In genomic region chr16:57582008-57582407, GRCm38 (mm10) we compare ENCODE assay signal across 10 mouse cellular contexts. TPM values are rescaled to one million over a fixed set of nuclear protein-coding genes. Genes with fewer than 3 reads are reported as not detected.
DNase-seq lines count a peak whose midpoint lies in the region; ATAC-seq and TF ChIP-seq lines count a peak whose summit lies in the region.
"Had no signal": no experiment of that assay in that cellular context is flagged by ENCODE, and none has a peak within 500 bp of the region (broad histone marks: within the 10 kb centered on the region; RNA-seq: fewer than 3 reads in every experiment).

No protein-coding gene starts in this region.

- H3K4me2 ChIP-seq in heart, embryonic 14.5 days (ENCODE audit: low read length): no peak overlapping the region
- H3K4me2 ChIP-seq in kidney, postnatal 0 days (ENCODE audit: low read length): no peak overlapping the region
- no peak overlapping the region for H3K4me2 ChIP-seq in forebrain, embryonic 13.5 days
- H3K4me2 ChIP-seq: limb, embryonic 13.5 days had no signal

- no peaks in the 10 kb centered on the region for H3K27me3 ChIP-seq in kidney, adult 2 months (replicated peaks; ENCODE audit: control insufficient read depth, insufficient read depth, low read length)
- H3K27me3 ChIP-seq in heart, embryonic 14.5 days (ENCODE audit: control insufficient read depth, insufficient read depth, low read length): no peaks in the 10 kb centered on the region
- H3K27me3 ChIP-seq in kidney, postnatal 0 days (ENCODE audit: insufficient read depth, low read length): no peaks in the 10 kb centered on the region
- no peaks in the 10 kb centered on the region for H3K27me3 ChIP-seq in forebrain, embryonic 13.5 days
- H3K27me3 ChIP-seq: limb, embryonic 13.5 days had no signal

- ATAC-seq in heart, embryonic 14.5 days (ENCODE audit: insufficient number of reproducible peaks, insufficient read depth, low FRiP score, low read depth): peak; percentile 54; the same call in 1 of the 2 replicates
- ATAC-seq in kidney, postnatal 0 days (replicated peaks; ENCODE audit: low FRiP score, low read depth): no peak
- ATAC-seq in forebrain, embryonic 13.5 days: no peak
- ATAC-seq: hindbrain, embryonic 16.5 days had no signal

- H3K9ac ChIP-seq in heart, embryonic 14.5 days (ENCODE audit: low read length): no peak overlapping the region
- H3K9ac ChIP-seq in kidney, postnatal 0 days (ENCODE audit: low read depth, low read length): no peak overlapping the region
- no peak overlapping the region for H3K9ac ChIP-seq in forebrain, embryonic 13.5 days
- H3K9ac ChIP-seq: limb, embryonic 13.5 days had no signal

- no peak for TF ChIP-seq POLR2A in kidney, adult 2 months (IDR thresholded peaks at IDR 0.05; ENCODE audit: low read depth, low read length)

- peak; percentile 79 for DNase-seq in kidney, adult 2 months
- DNase-seq in kidney, adult 18-20 months: no peak
- peak; percentile 48 for DNase-seq in kidney, postnatal 0 days (ENCODE audit: low spot score)
- peak; percentile 40 to 48 for DNase-seq in lung, postnatal 4 days
- DNase-seq in frontal cortex, postnatal 14 days (ENCODE audit: low spot score in 2 of 2): no peak

- H3K27ac ChIP-seq in kidney, adult 2 months (ENCODE audit: insufficient read depth, low read depth, low read length): no peak overlapping the region; the same call in 1 of the 2 replicates
- peak overlapping the region in 1 of 2 experiments; percentile 33; a peak in 1 of 4 replicates for H3K27ac ChIP-seq in heart, embryonic 14.5 days (replicated peaks in 1 of 2; ENCODE audit: control insufficient read depth in 1 of 2, insufficient read depth in 1 of 2, low read depth in 2 of 2, low read length in 2 of 2)
- H3K27ac ChIP-seq in kidney, postnatal 0 days: 0 out of 2 replicates have a peak overlapping the region, but pooled peaks have one; percentile 25
- no peak overlapping the region for H3K27ac ChIP-seq in forebrain, embryonic 13.5 days
- H3K27ac ChIP-seq: forebrain, embryonic 10.5 days; limb, embryonic 13.5 days had no signal

- H3K4me1 ChIP-seq in kidney, adult 2 months (ENCODE audit: control insufficient read depth, insufficient read depth, low read length): peaks cover 5% of the 10 kb centered on the region; the same call in 1 of the 2 replicates
- peaks cover 3 to 20% of the 10 kb centered on the region in 2 experiments; a peak in 3 of 4 replicates for H3K4me1 ChIP-seq in heart, embryonic 14.5 days (ENCODE audit: control insufficient read depth in 2 of 2, insufficient read depth in 2 of 2, low read length in 2 of 2)
- no peaks in the 10 kb centered on the region for H3K4me1 ChIP-seq in kidney, postnatal 0 days (replicated peaks; ENCODE audit: insufficient read depth, low read length)
- no peaks in the 10 kb centered on the region for H3K4me1 ChIP-seq in forebrain, embryonic 13.5 days
- H3K4me1 ChIP-seq: forebrain, embryonic 10.5 days had no signal

- H3K36me3 ChIP-seq in kidney, adult 2 months (ENCODE audit: control insufficient read depth, insufficient read depth, low read length): no peaks in the 10 kb centered on the region
- H3K36me3 ChIP-seq in heart, embryonic 14.5 days (ENCODE audit: control insufficient read depth, insufficient read depth, low read length): peaks cover 7% of the 10 kb centered on the region; the same call in 1 of the 2 replicates
- H3K36me3 ChIP-seq in kidney, postnatal 0 days (ENCODE audit: insufficient read depth, low read length): no peaks in the 10 kb centered on the region
- H3K36me3 ChIP-seq in forebrain, embryonic 13.5 days (ENCODE audit: poor library complexity, severe bottlenecking): no peaks in the 10 kb centered on the region
- H3K36me3 ChIP-seq: forebrain, embryonic 10.5 days had no signal

- no peaks in the 10 kb centered on the region for H3K9me3 ChIP-seq in heart, embryonic 14.5 days (ENCODE audit: control insufficient read depth, low read length)
- no peaks in the 10 kb centered on the region for H3K9me3 ChIP-seq in kidney, postnatal 0 days (replicated peaks; ENCODE audit: low read length)
- no peaks in the 10 kb centered on the region for H3K9me3 ChIP-seq in forebrain, embryonic 13.5 days (replicated peaks)
- H3K9me3 ChIP-seq: forebrain, embryonic 10.5 days; limb, embryonic 13.5 days had no signal

- 52% methylated on average over 2 of the region's 2 CpGs for WGBS in kidney, adult 2 months
- 58% methylated on average over 2 of the region's 2 CpGs for WGBS in heart, embryonic 14.5 days
- WGBS in kidney, postnatal 0 days: 53% methylated on average over 2 of the region's 2 CpGs
- 83% methylated on average over 2 of the region's 2 CpGs for WGBS in forebrain, embryonic 13.5 days

- no peak overlapping the region for H3K4me3 ChIP-seq in kidney, adult 2 months (ENCODE audit: insufficient read depth, low read depth, low read length)
- H3K4me3 ChIP-seq in heart, embryonic 14.5 days (ENCODE audit: control insufficient read depth in 1 of 2, insufficient read depth in 1 of 2, low read depth in 1 of 2, low read length in 2 of 2): no peak overlapping the region
- no peak overlapping the region for H3K4me3 ChIP-seq in kidney, postnatal 0 days (replicated peaks; ENCODE audit: low read depth, low read length)
- no peak overlapping the region for H3K4me3 ChIP-seq in forebrain, embryonic 13.5 days
- H3K4me3 ChIP-seq: forebrain, embryonic 10.5 days; limb, embryonic 13.5 days had no signal

- no peak for TF ChIP-seq CTCF in kidney, adult 2 months (conservative IDR thresholded peaks at IDR 0.05; ENCODE audit: insufficient read depth, insufficient read length, low read depth, low read length)
- no peak for TF ChIP-seq CTCF in kidney, postnatal 0 days (IDR thresholded peaks at IDR 0.05; ENCODE audit: low read depth)

RNA-seq across cellular contexts. Expression of gene Cmss1, which starts 24.7 kb away (rescaled TPM):
- 4.4 and 7.2 TPM in 2 replicates for polyA plus RNA-seq in kidney, adult 2 months (2012; rRNA removed)
- polyA plus RNA-seq in heart, embryonic 14.5 days (2014; fragmentation: Nextera tagmentation; extraction: Ambion mirVana): 35.1 and 35.6 TPM in 2 replicates
- polyA plus RNA-seq in kidney, postnatal 0 days (2015; fragmentation: Nextera tagmentation; extraction: Ambion mirVana): 50.4 and 50.5 TPM in 2 replicates
- 43.9 and 45.2 TPM in 2 replicates for polyA plus RNA-seq in forebrain, embryonic 13.5 days (2015; fragmentation: Nextera tagmentation; extraction: Ambion mirVana)

Comparison
In these comparisons a context has a peak if more than half of its experiments do, and no peak if none do; other contexts are left out.
1. DNase-seq: peak in kidney, adult 2 months (single experiment), kidney, postnatal 0 days (single experiment) and lung, postnatal 4 days (2 of 2); none in kidney, adult 18-20 months (single experiment) and frontal cortex, postnatal 14 days (0 of 2).